Mouse (Mus musculus) forebrain, postnatal 0 days (tissue): Measurements from ENCODE around the gene Aldh1l1. TPM values are rescaled to one million over a fixed set of nuclear protein-coding genes. Genes with fewer than 3 reads are reported as not detected.

Source experiments
- ATAC-seq: fragments of 200-750 bp; cut with Nextera tagmentation; 2 replicates; pipeline ENCODE4 v1.8.0; 2017; ENCODE audit warnings: mild to moderate bottlenecking, moderate library complexity
- DNase-seq: peaks from one replicate; pipeline ENCODE4 v3.0.0-alpha.2; 2015
- H3K27ac ChIP-seq: fragments of 300-500 bp; sonication (generic); 2 replicates; pipeline ENCODE4 v1.5.1; 2014; ENCODE audit warnings: low read depth, mild to moderate bottlenecking, antibody characterized with exemption, low read length, moderate library complexity, mixed read lengths
- H3K27me3 ChIP-seq: fragments of 300-500 bp; sonication (generic); 2 replicates; pipeline ENCODE4 v1.6.1; 2014; ENCODE audit warnings: mild to moderate bottlenecking, low read length, mixed read lengths; ENCODE audit not compliant: insufficient read depth
- H3K36me3 ChIP-seq: fragments of 300-500 bp; sonication (generic); 2 replicates; pipeline ENCODE4 v1.6.1; 2014; ENCODE audit warnings: mild to moderate bottlenecking, moderate library complexity; ENCODE audit not compliant: insufficient read depth
- H3K4me1 ChIP-seq: fragments of 300-500 bp; sonication (generic); 2 replicates; pipeline ENCODE4 v1.6.1; 2014; ENCODE audit warnings: antibody characterized with exemption; ENCODE audit not compliant: insufficient read depth
- H3K4me2 ChIP-seq: fragments of 300-500 bp; sonication (generic); 2 replicates; pipeline ENCODE4 v1.6.1; 2014; ENCODE audit warnings: low read depth, mild to moderate bottlenecking, moderate library complexity
- H3K4me3 ChIP-seq: fragments of 300-500 bp; sonication (generic); 2 replicates; pipeline ENCODE4 v1.5.1; 2014; ENCODE audit warnings: low read depth, low read length, mixed read lengths
- H3K9ac ChIP-seq: fragments of 300-500 bp; sonication (generic); 2 replicates; pipeline ENCODE4 v1.6.1; 2014; ENCODE audit warnings: mild to moderate bottlenecking
- H3K9me3 ChIP-seq: fragments of 300-500 bp; sonication (generic); 2 replicates; pipeline ENCODE4 v1.6.1; 2016; ENCODE audit warnings: low read length
- CTCF ChIP-seq: sonication (generic); IDR thresholded peaks from 2 replicates; pipeline ENCODE4 v1.5.1; 2016; ENCODE audit warnings: antibody characterized with exemption, control low read depth, low read depth
- WGBS: fragments of 180-500 bp; shearing (Covaris S2); extraction: QIAGEN DNeasy Blood & Tissue Kit; methylation state at CpG from one replicate; pipeline ENCODE4 v1.1.7; 2014; 5-methylcytosine and 5-hydroxymethylcytosine counted together
- polyA plus RNA-seq: library from polyadenylated mRNA; unstranded; fragments of >200 nt; fragmentation: Nextera tagmentation; extraction: Ambion mirVana; gene quantifications from 2 replicates; pipeline ENCODE4 v1.2.1, GENCODE M21; 2015
- total RNA-seq: library from RNA; depleted of rRNA; stranded (reverse); fragments of >200 nt; gene quantifications from 2 replicates; pipeline ENCODE4 v1.2.3, GENCODE M21; 2014

Aldh1l1 gene
- total and polyA plus RNA-seq, 2 experiments from 2014 or later = 67.8 to 71.3 TPM

DNA sequence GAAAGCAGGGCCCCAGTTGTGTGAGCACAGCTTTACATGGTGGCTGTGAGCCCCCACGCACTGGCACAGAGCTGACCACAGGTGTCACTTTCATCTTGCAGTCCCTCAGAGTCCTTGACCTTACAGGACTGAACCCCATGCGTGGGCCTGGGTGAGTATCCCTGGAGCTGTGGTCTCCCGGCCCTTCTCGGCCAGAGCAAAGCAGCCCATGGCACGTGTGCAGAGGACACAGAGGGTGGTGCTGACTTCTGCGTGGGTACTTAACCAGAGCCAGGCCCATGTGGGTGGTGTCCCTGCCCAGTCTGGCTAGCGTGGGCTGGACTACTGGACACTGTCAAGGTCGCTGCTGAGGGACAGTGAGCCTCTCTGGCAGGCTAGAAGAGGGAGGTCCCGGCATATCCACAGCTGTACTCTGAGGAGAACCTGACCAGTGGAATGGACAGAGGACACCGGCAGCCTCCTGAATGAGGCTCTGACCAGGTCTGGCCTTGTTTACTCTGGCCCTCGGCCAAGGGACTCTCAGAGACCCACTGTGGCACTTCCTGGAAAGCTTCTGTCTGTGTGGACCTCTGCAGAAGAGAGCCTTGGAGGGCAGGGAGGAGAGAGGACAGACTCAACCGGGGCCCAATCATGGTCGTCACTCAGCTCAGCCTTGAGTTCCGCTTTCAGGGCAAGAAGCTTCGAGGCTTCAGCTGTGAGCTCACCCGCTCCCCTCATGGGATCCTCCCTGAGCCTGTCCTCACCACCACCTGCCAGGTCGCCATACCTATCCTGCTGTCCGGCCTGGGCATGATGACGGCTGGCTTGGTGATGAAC lies 132.8 kb downstream of the Aldh1l1 start:
- H3K4me1 ChIP-seq = no peaks in the 10 kb centered on the region
- H3K27me3 ChIP-seq = no peaks in the 10 kb centered on the region
- H3K9ac ChIP-seq = no peak overlapping the region
- TF ChIP-seq CTCF = no peak
- DNase-seq (no peak), ATAC-seq (no peak)
- no peak overlapping the region for H3K4me3 ChIP-seq
- H3K9me3 ChIP-seq = no peaks in the 10 kb centered on the region
- no peaks in the 10 kb centered on the region for H3K36me3 ChIP-seq
- no peak overlapping the region for H3K4me2 ChIP-seq
- 83% methylated on average over 19 of the region's 19 CpGs for WGBS
- no peak overlapping the region for H3K27ac ChIP-seq

DNA sequence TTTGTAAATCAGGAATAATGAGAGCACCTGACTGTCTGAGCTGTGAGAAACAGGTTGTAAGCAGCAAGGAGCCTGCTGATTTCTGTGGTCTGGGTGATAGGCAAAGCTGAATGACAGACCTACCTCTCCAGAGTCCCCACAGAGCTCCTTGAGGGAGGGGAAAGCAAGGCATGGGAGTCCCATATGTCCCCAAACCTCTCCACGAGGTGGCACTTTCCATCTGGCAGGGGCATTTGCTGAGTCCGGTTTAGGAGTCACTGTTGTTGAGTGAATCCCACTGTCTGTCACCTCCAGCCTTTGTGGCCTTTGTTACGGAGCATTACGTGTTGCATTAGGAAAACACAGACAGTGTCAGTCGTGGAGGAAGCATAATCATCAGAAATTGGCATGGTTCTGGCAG lies 133.7 kb downstream of the Aldh1l1 start:
- no peaks in the 10 kb centered on the region for H3K4me1 ChIP-seq
- TF ChIP-seq CTCF = no peak
- H3K4me2 ChIP-seq = no peak overlapping the region
- H3K9me3 ChIP-seq = no peaks in the 10 kb centered on the region
- no peak for DNase-seq
- no peak overlapping the region for H3K4me3 ChIP-seq
- ATAC-seq = no peak
- no peaks in the 10 kb centered on the region for H3K27me3 ChIP-seq
- no peaks in the 10 kb centered on the region for H3K36me3 ChIP-seq
- WGBS = 73% methylated on average over 5 of the region's 5 CpGs
- no peak overlapping the region for H3K9ac ChIP-seq
- H3K27ac ChIP-seq = no peak overlapping the region

GRCm38 (mm10) chr6:90620791-90621583 lies 134.8 kb downstream of the Aldh1l1 start:
- H3K9me3 ChIP-seq = no peaks in the 10 kb centered on the region
- H3K27me3 ChIP-seq = no peaks in the 10 kb centered on the region
- 53% methylated on average over 9 of the region's 9 CpGs for WGBS
- no peak for DNase-seq
- H3K9ac ChIP-seq = no peak overlapping the region
- no peak overlapping the region for H3K27ac ChIP-seq
- no peaks in the 10 kb centered on the region for H3K36me3 ChIP-seq
- no peak overlapping the region for H3K4me2 ChIP-seq
- H3K4me3 ChIP-seq = no peak overlapping the region
- H3K4me1 ChIP-seq = no peaks in the 10 kb centered on the region
- no peak for ATAC-seq
- no peak for TF ChIP-seq CTCF

DNA sequence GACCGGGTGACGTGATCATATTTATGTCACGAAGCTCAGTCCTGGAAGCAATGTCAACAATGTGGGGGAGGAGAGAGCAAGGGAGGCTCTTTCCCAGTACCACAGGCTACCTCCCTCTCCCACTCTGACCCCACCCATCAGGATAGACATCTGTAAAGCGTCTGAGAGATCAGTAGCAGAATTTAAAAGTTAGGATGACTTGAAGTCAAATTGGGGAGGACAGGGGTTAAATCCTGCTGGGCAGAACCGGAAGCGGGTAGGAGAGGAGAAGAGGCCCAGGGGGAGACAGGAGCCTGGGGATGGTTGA lies 135.3 kb downstream of the Aldh1l1 start:
- Histone ChIP-seq H3K4me3 (no peak overlapping the region), H3K9ac (no peak overlapping the region), H3K36me3 (no peaks in the 10 kb centered on the region), H3K27ac (no peak overlapping the region), H3K4me1 (no peaks in the 10 kb centered on the region), H3K9me3 (no peaks in the 10 kb centered on the region), H3K4me2 (no peak overlapping the region), H3K27me3 (no peaks in the 10 kb centered on the region)
- ATAC-seq (no peak), DNase-seq (no peak)
- TF ChIP-seq CTCF = no peak
- 86% methylated on average over 6 of the region's 6 CpGs for WGBS

GRCm38 (mm10) chr6:90622758-90623455 lies 136.7 kb downstream of the Aldh1l1 start:
- H3K9ac ChIP-seq = no peak overlapping the region
- WGBS = 43% methylated on average over 11 of the region's 11 CpGs
- no peak overlapping the region for H3K4me3 ChIP-seq
- DNase-seq (no peak), ATAC-seq (peak; percentile 71)
- H3K36me3 ChIP-seq = no peaks in the 10 kb centered on the region
- no peaks in the 10 kb centered on the region for H3K4me1 ChIP-seq
- no peaks in the 10 kb centered on the region for H3K27me3 ChIP-seq
- TF ChIP-seq CTCF = no peak
- no peak overlapping the region for H3K27ac ChIP-seq
- no peaks in the 10 kb centered on the region for H3K9me3 ChIP-seq
- H3K4me2 ChIP-seq = no peak overlapping the region

- no peak overlapping the region for H3K4me3 ChIP-seq
- WGBS = 78% methylated on average over 5 of the region's 5 CpGs
- no peak for TF ChIP-seq CTCF
- H3K36me3 ChIP-seq = no peaks in the 10 kb centered on the region
- H3K4me2 ChIP-seq = no peak overlapping the region
- H3K9ac ChIP-seq = no peak overlapping the region
- H3K27me3 ChIP-seq = no peaks in the 10 kb centered on the region
- H3K27ac ChIP-seq = no peak overlapping the region
- no peaks in the 10 kb centered on the region for H3K9me3 ChIP-seq
- no peaks in the 10 kb centered on the region for H3K4me1 ChIP-seq
- no peak for DNase-seq
- no peak for ATAC-seq
Observed at GRCm38 (mm10) chr6:90623456-90623836, 137.2 kb downstream of the Aldh1l1 start.

GRCm38 (mm10) chr6:90624184-90624583 lies 138.0 kb downstream of the Aldh1l1 start:
- no peak overlapping the region for H3K27ac ChIP-seq
- H3K4me2 ChIP-seq = no peak overlapping the region
- H3K27me3 ChIP-seq = no peaks in the 10 kb centered on the region
- no peaks in the 10 kb centered on the region for H3K36me3 ChIP-seq
- no peak for TF ChIP-seq CTCF
- H3K9me3 ChIP-seq = no peaks in the 10 kb centered on the region
- DNase-seq (no peak), ATAC-seq (no peak)
- no peak overlapping the region for H3K9ac ChIP-seq
- no peaks in the 10 kb centered on the region for H3K4me1 ChIP-seq
- H3K4me3 ChIP-seq = no peak overlapping the region
- WGBS = 74% methylated on average over 6 of the region's 6 CpGs
